Mouse (Mus musculus): ENCODE measurements around the gene Slc27a2. TPM values are rescaled to one million over a fixed set of nuclear protein-coding genes. Genes with fewer than 3 reads are reported as not detected.
"Not testable (repeated sequence)": the region's sequence is repeated elsewhere in the genome, so short reads cannot be mapped to it uniquely, and the experiment has no call there.

Slc27a2 gene
- polyA plus RNA-seq, 1 experiment from 2014 or later: 6.0 TPM

GRCm38 (mm10) chr2:126596347-126597072 lies 44.3 kb downstream of the Slc27a2 start:
- Histone ChIP-seq H3K36me3 (no peaks in the 10 kb centered on the region), H3K27ac (no peak overlapping the region), H3K4me2 (replicated peaks) (no peak overlapping the region), H3K9me3 (no peaks in the 10 kb centered on the region), H3K27me3 (0 out of 2 replicates have a peak, but pooled peaks cover 3% of the 10 kb centered on the region), H3K4me3 (replicated peaks) (no peak overlapping the region), H3K9ac (replicated peaks) (no peak overlapping the region), H3K4me1 (replicated peaks) (no peaks in the 10 kb centered on the region)
- WGBS: 94% methylated on average over 7 of the region's 7 CpGs
- no peak for ATAC-seq

GRCm38 (mm10) chr2:126597279-126598241 lies 45.4 kb downstream of the Slc27a2 start:
- ATAC-seq: no peak
- Histone ChIP-seq H3K4me1 (replicated peaks) (no peaks in the 10 kb centered on the region), H3K4me3 (replicated peaks) (no peak overlapping the region), H3K27ac (no peak overlapping the region), H3K27me3 (0 out of 2 replicates have a peak, but pooled peaks cover 3% of the 10 kb centered on the region), H3K9ac (replicated peaks) (no peak overlapping the region), H3K9me3 (no peaks in the 10 kb centered on the region), H3K4me2 (replicated peaks) (no peak overlapping the region), H3K36me3 (no peaks in the 10 kb centered on the region)
- 79% methylated on average over 20 of the region's 20 CpGs for WGBS

DNA sequence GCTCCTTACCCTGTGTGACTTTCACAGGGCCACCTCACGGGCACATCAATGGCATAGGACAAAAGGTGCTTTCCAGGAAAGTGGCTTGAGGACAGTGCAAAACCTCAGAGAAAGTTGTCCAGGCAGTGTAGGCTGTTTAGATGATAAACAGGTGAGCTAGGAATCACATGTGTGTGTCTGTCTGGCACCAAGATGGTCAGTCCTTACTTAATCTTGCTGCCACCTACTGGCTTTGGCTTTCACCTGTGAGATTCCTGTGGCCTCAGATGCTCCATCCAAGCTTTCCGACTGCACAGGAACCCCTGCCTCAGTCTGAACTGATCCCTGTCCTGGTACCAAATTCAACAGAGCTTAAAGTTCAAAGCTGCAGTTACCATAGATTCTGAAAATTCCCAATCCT lies 46.2 kb downstream of the Slc27a2 start:
- H3K9me3 ChIP-seq: no peaks in the 10 kb centered on the region
- no peak overlapping the region for H3K4me2 ChIP-seq (replicated peaks)
- no peak overlapping the region for H3K4me3 ChIP-seq (replicated peaks)
- H3K9ac ChIP-seq (replicated peaks): no peak overlapping the region
- H3K36me3 ChIP-seq: no peaks in the 10 kb centered on the region
- no peak overlapping the region for H3K27ac ChIP-seq
- no peak for ATAC-seq
- H3K4me1 ChIP-seq (replicated peaks): no peaks in the 10 kb centered on the region
- 0 out of 2 replicates have a peak, but pooled peaks cover 3% of the 10 kb centered on the region for H3K27me3 ChIP-seq
- WGBS: 55% methylated on average over 2 of the region's 2 CpGs

DNA sequence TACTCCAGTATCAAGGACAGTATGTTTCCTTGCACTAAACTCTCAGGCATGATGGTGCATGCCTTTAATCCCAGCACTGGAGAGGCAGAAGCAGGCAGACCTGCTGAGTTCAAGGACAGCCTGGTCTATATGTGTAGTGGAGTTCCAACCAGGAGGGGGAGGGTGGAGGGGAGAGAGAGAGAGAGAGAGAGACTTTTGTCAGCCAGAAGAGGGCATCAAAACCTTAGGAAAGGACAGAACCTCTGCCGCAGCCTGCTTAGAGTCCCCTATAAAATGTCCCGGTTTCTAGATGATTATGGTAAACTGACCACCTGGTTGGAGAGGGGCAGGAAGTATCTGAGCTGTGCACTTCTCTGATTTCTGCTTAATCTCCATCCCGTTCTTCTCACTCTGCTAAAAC lies 46.8 kb downstream of the Slc27a2 start:
- Histone ChIP-seq H3K27ac (no peak overlapping the region), H3K9me3 (no peaks in the 10 kb centered on the region), H3K4me1 (replicated peaks) (no peaks in the 10 kb centered on the region), H3K4me3 (replicated peaks) (no peak overlapping the region), H3K9ac (replicated peaks) (no peak overlapping the region), H3K36me3 (no peaks in the 10 kb centered on the region), H3K4me2 (replicated peaks) (no peak overlapping the region), H3K27me3 (0 out of 2 replicates have a peak, but pooled peaks cover 3% of the 10 kb centered on the region)
- no peak for ATAC-seq
- 18% methylated on average over 3 of the region's 3 CpGs for WGBS

DNA sequence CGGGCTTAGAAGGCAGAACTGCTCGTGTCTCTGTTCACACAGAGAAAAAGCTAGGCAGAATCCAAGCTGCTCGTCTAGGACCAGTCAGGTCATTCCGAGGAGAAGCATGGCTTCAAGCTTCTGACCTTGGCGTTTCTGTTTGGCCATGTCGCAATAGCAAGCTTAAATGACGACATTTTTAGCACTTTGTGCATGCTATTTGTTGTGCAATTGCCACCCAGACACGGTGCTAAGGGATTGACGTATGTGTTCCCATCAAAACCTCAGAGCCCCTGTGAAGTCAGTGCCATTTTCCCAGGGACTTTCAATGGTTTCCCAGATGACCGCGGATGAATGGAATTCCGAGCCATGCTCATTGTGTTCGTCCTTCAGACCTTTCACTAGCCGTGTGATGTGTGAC lies 48.3 kb downstream of the Slc27a2 start:
- WGBS: 86% methylated on average over 14 of the region's 14 CpGs
- no peaks in the 10 kb centered on the region for H3K27me3 ChIP-seq

GRCm38 (mm10) chr2:126601918-126602600 lies 49.9 kb downstream of the Slc27a2 start:
- H3K27ac ChIP-seq: no peak overlapping the region
- H3K4me3 ChIP-seq (replicated peaks): no peak overlapping the region
- no peaks in the 10 kb centered on the region for H3K36me3 ChIP-seq
- H3K27me3 ChIP-seq: no peaks in the 10 kb centered on the region
- H3K9me3 ChIP-seq: no peaks in the 10 kb centered on the region
- no peak overlapping the region for H3K9ac ChIP-seq (replicated peaks)
- ATAC-seq: no peak
- no peaks in the 10 kb centered on the region for H3K4me1 ChIP-seq (replicated peaks)
- no peak overlapping the region for H3K4me2 ChIP-seq (replicated peaks)
- WGBS: 89% methylated on average over 14 of the region's 14 CpGs

More for the DNA sequence above, 48.3 kb downstream of the Slc27a2 start:
- Histone ChIP-seq H3K9me3 (no peaks in the 10 kb centered on the region), H3K36me3 (no peaks in the 10 kb centered on the region), H3K4me1 (replicated peaks) (no peaks in the 10 kb centered on the region), H3K9ac (replicated peaks) (no peak overlapping the region), H3K4me2 (replicated peaks) (no peak overlapping the region), H3K4me3 (replicated peaks) (no peak overlapping the region), H3K27ac (no peak overlapping the region)
- no peak for ATAC-seq

- 86% methylated on average over 15 of the region's 15 CpGs for WGBS
- no peaks in the 10 kb centered on the region for H3K27me3 ChIP-seq
- H3K27ac ChIP-seq: no peak overlapping the region
- no peaks in the 10 kb centered on the region for H3K4me1 ChIP-seq (replicated peaks)
- H3K36me3 ChIP-seq: no peaks in the 10 kb centered on the region
- H3K4me3 ChIP-seq (replicated peaks): no peak overlapping the region
- H3K9ac ChIP-seq (replicated peaks): no peak overlapping the region
- ATAC-seq: no peak
- no peaks in the 10 kb centered on the region for H3K9me3 ChIP-seq
- H3K4me2 ChIP-seq (replicated peaks): no peak overlapping the region
Observed at GRCm38 (mm10) chr2:126606061-126606687, 54.0 kb downstream of the Slc27a2 start.

DNA sequence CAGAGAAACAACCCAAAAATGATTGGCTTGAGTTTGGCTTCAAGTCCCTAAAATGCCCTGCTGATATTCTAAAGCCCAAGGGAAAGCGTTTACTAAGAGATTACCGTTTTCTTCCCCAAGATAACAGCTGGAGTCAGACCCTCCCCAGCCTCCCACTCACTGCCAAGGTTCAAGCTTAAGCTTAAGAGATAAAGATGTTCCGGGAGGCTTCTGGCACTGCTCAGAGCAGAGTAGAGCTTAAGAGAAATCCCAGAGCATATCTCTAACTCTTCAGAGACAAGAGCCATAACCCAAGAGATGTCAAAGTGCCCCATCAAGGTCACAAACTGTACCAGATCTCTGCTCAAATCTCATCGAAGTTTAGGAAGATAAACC lies 54.5 kb downstream of the Slc27a2 start:
- H3K9ac ChIP-seq (replicated peaks): no peak overlapping the region
- WGBS: 78% methylated on average over 4 of the region's 4 CpGs

DNA sequence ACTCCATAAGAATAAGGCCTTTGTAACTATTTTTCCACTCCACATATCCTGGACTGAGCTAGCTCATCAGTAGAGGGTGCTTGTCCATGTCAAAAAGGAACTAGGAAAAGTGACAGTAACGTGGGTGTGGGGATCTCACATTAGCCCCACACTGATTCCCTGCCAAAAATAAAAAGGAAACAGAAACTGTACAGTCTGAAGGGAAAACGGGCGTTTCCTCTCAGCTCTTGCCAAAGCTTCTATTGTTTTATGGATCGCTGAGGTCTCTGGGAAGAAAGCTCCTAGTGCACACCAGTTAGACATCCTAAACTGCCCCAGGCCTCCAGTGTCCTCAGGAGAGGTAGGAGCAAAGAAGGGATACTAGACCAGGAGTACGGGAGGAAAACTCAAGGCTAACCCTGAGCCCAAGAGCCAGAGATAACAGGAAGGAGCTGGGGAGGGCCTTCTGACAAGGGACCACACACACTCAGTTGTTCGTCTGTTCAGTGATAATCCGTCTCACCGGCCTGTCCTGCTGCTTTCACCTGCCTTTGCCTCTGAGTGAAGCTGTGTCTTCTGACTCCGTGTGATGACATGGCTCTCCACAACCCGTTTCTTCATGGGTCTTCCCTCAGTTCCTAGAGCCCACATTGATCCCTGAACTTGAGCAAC lies 55.5 kb downstream of the Slc27a2 start:
- Histone ChIP-seq H3K36me3 (no peaks in the 10 kb centered on the region), H3K27ac (no peak overlapping the region), H3K4me2 (replicated peaks) (no peak overlapping the region), H3K4me3 (replicated peaks) (no peak overlapping the region), H3K9ac (replicated peaks) (no peak overlapping the region), H3K27me3 (no peaks in the 10 kb centered on the region), H3K4me1 (replicated peaks) (no peaks in the 10 kb centered on the region), H3K9me3 (no peaks in the 10 kb centered on the region)
- ATAC-seq: no peak
- WGBS: 75% methylated on average over 10 of the region's 10 CpGs

More for the DNA sequence above, 54.5 kb downstream of the Slc27a2 start:
- Histone ChIP-seq H3K4me2 (replicated peaks) (no peak overlapping the region), H3K27me3 (no peaks in the 10 kb centered on the region), H3K9me3 (no peaks in the 10 kb centered on the region), H3K36me3 (no peaks in the 10 kb centered on the region), H3K27ac (no peak overlapping the region), H3K4me1 (replicated peaks) (no peaks in the 10 kb centered on the region), H3K4me3 (replicated peaks) (no peak overlapping the region)
- ATAC-seq: no peak

DNA sequence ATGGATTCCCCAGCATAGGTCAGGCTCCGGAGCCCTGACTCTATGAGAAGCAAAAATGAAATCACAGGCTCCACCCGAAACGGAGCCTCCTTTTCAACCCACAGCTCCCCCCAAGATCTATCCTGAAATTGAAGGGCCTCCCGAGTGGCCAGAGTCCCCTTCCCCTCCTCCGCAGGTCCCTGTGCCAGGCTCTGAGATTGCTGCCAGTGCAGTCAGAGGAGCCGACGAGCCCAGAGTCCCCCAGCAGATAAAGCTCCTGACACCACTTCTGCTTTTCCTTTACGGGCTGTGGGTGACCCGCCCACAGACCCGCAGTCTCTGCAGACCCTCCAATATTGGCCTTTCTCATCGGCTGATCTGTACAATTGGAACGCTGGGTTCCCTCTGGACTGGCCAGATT lies 57.4 kb downstream of the Slc27a2 start:
- not testable (repeated sequence) for H3K9me3 ChIP-seq; H3K27ac ChIP-seq; H3K4me1 ChIP-seq (replicated peaks); ATAC-seq; H3K4me2 ChIP-seq (replicated peaks); H3K27me3 ChIP-seq; H3K4me3 ChIP-seq (replicated peaks); H3K36me3 ChIP-seq; H3K9ac ChIP-seq (replicated peaks)
- WGBS: 78% methylated on average over 12 of the region's 12 CpGs

- Histone ChIP-seq H3K9ac (replicated peaks) (no peak overlapping the region), H3K4me2 (replicated peaks) (no peak overlapping the region), H3K4me3 (replicated peaks) (no peak overlapping the region), H3K4me1 (replicated peaks) (peaks cover 4% of the 10 kb centered on the region; the same call in 1 of the 2 replicates), H3K27me3 (no peaks in the 10 kb centered on the region), H3K9me3 (no peaks in the 10 kb centered on the region), H3K27ac (no peak overlapping the region), H3K36me3 (no peaks in the 10 kb centered on the region)
- 85% methylated on average over 3 of the region's 3 CpGs for WGBS
- ATAC-seq: no peak
Observed at GRCm38 (mm10) chr2:126615355-126615754, 63.1 kb downstream of the Slc27a2 start.

All from midbrain, embryonic 13.5 days (tissue).